Comparison of ENCODE assay signal across 12 mouse cellular contexts in genomic region chr5:3633951-3634350, GRCm38 (mm10). TPM values are rescaled to one million over a fixed set of nuclear protein-coding genes. Genes with fewer than 3 reads are reported as not detected.
DNase-seq lines count a peak whose midpoint lies in the region; ATAC-seq and TF ChIP-seq lines count a peak whose summit lies in the region.
"Had no signal": no experiment of that assay in that cellular context is flagged by ENCODE, and none has a peak within 500 bp of the region (broad histone marks: within the 10 kb centered on the region; RNA-seq: fewer than 3 reads in every experiment).

No protein-coding gene starts in this region.

- TF ChIP-seq EP300 in CH12.LX (IDR thresholded peaks at IDR 0.05; ENCODE audit: low read length), result no peak

- TF ChIP-seq RAD21 in CH12.LX (IDR thresholded peaks at IDR 0.05; ENCODE audit: low read depth, low read length), result peak; percentile 21

- no peak for ATAC-seq in forebrain, embryonic 14.5 days
- ATAC-seq in liver, embryonic 12.5 days, result no peak

- no peak for TF ChIP-seq POLR2A in liver, adult 2 months (IDR thresholded peaks at IDR 0.05; ENCODE audit: extremely low read depth, insufficient read depth, low read length)
- no peak for TF ChIP-seq POLR2A in CH12.LX (IDR thresholded peaks at IDR 0.05; ENCODE audit: low read depth, low read length)

- intact Hi-C loops in left cerebral cortex, postnatal 4 days (cut with DNase I), result no loop called here

- H3K27ac ChIP-seq in forebrain, embryonic 14.5 days (ENCODE audit: low read depth, low read length), result no peak overlapping the region
- no peak overlapping the region for H3K27ac ChIP-seq in forebrain, embryonic 10.5 days
- no peak overlapping the region for H3K27ac ChIP-seq in liver, adult 2 months (replicated peaks; ENCODE audit: insufficient read depth, low read depth, low read length)
- H3K27ac ChIP-seq in liver, embryonic 12.5 days, result no peak overlapping the region
- H3K27ac ChIP-seq in CH12.LX (ENCODE audit: insufficient read depth, low read depth), result no peak overlapping the region
- H3K27ac ChIP-seq: lung, embryonic 15.5 days; stomach, embryonic 15.5 days had no signal

- H3K4me3 ChIP-seq in forebrain, embryonic 14.5 days (ENCODE audit: low read depth, low read length), result no peak overlapping the region
- H3K4me3 ChIP-seq in forebrain, embryonic 10.5 days, result no peak overlapping the region
- no peak overlapping the region for H3K4me3 ChIP-seq in liver, adult 2 months (ENCODE audit: insufficient read depth, low read depth, low read length)
- no peak overlapping the region for H3K4me3 ChIP-seq in liver, embryonic 12.5 days
- H3K4me3 ChIP-seq in CH12.LX (replicated peaks in 1 of 3; ENCODE audit: low read depth in 2 of 3, low read length in 2 of 3, poor library complexity in 1 of 3), result no peak overlapping the region
- H3K4me3 ChIP-seq: lung, embryonic 15.5 days; stomach, embryonic 15.5 days had no signal

- no peaks in the 10 kb centered on the region for H3K27me3 ChIP-seq in forebrain, embryonic 14.5 days (replicated peaks; ENCODE audit: control insufficient read depth, insufficient read depth, low read length)
- H3K27me3 ChIP-seq in forebrain, embryonic 10.5 days (ENCODE audit: poor library complexity, severe bottlenecking), result no peaks in the 10 kb centered on the region
- no peaks in the 10 kb centered on the region for H3K27me3 ChIP-seq in liver, adult 2 months (ENCODE audit: control insufficient read depth, insufficient read depth, low read length)
- no peaks in the 10 kb centered on the region for H3K27me3 ChIP-seq in liver, embryonic 12.5 days (replicated peaks)
- H3K27me3 ChIP-seq in CH12.LX (replicated peaks), result no peaks in the 10 kb centered on the region
- H3K27me3 ChIP-seq: lung, embryonic 15.5 days; stomach, embryonic 15.5 days had no signal

- in situ Hi-C loops in CH12.LX (cut with MboI; ENCODE audit: low pct_ligation_motif_present, low pct_unique_long_range_greater_than_20kb, low sequenced_read_pairs), result loop anchor here (25.0 kb wide), 1 partner anchor 553 kb away; the partner anchor contains the start of gene Mterf1b

- H3K4me1 ChIP-seq in forebrain, embryonic 14.5 days (ENCODE audit: control insufficient read depth, insufficient read depth, low read length), result no peaks in the 10 kb centered on the region
- H3K4me1 ChIP-seq in forebrain, embryonic 10.5 days, result no peaks in the 10 kb centered on the region
- no peaks in the 10 kb centered on the region for H3K4me1 ChIP-seq in liver, adult 2 months (ENCODE audit: control insufficient read depth, insufficient read depth, low read length)
- peaks cover 21% of the 10 kb centered on the region for H3K4me1 ChIP-seq in liver, embryonic 12.5 days
- H3K4me1 ChIP-seq in CH12.LX (ENCODE audit: control insufficient read depth in 1 of 2, insufficient read depth in 2 of 2), result peaks cover 0 to 3% of the 10 kb centered on the region in 2 experiments; a peak in 1 of 4 replicates
- H3K4me1 ChIP-seq: lung, embryonic 15.5 days; stomach, embryonic 15.5 days had no signal

- peak; percentile 10 for DNase-seq in forebrain, embryonic 14.5 days (ENCODE audit: low spot score)
- no peak for DNase-seq in forebrain, embryonic 10.5 days (ENCODE audit: extremely low spot score, low spot score)
- DNase-seq in liver, adult 2 months (ENCODE audit: extremely low read depth, low read depth, low spot score), result no peak
- peak; percentile 6 for DNase-seq in CH12.LX (ENCODE audit: extremely low read depth)
- peak; percentile 31 for DNase-seq in c-Kit-positive CD71-positive TER-119-positive erythroid progenitor cells, embryonic 14.5 days (ENCODE audit: low spot score)
- no peak for DNase-seq in heart, adult 18-20 months
- DNase-seq in left cerebral cortex, postnatal 4 days, result no peak

- H3K4me2 ChIP-seq in forebrain, embryonic 14.5 days (ENCODE audit: low read length), result no peak overlapping the region
- H3K4me2 ChIP-seq in liver, embryonic 12.5 days, result no peak overlapping the region
- no peak overlapping the region for H3K4me2 ChIP-seq in CH12.LX (ENCODE audit: insufficient read depth, low read depth, poor library complexity, severe bottlenecking)
- H3K4me2 ChIP-seq: lung, embryonic 15.5 days; stomach, embryonic 15.5 days had no signal

- no peak overlapping the region for H3K9ac ChIP-seq in forebrain, embryonic 14.5 days (ENCODE audit: low read length)
- no peak overlapping the region for H3K9ac ChIP-seq in liver, adult 2 months (ENCODE audit: low read depth, low read length)
- no peak overlapping the region for H3K9ac ChIP-seq in liver, embryonic 12.5 days
- H3K9ac ChIP-seq in CH12.LX (ENCODE audit: insufficient read depth, low read depth), result no peak overlapping the region
- H3K9ac ChIP-seq: lung, embryonic 15.5 days; stomach, embryonic 15.5 days had no signal

- dilution Hi-C loops in CH12.LX (cut with MboI; ENCODE audit: extremely low pct_ligation_motif_present, extremely low pct_unique_long_range_greater_than_20kb, low sequenced_read_pairs), result no loop called here

- H3K36me3 ChIP-seq in forebrain, embryonic 14.5 days (ENCODE audit: control insufficient read depth, insufficient read depth, low read length), result peaks cover 54% of the 10 kb centered on the region
- peaks cover 68% of the 10 kb centered on the region for H3K36me3 ChIP-seq in forebrain, embryonic 10.5 days (replicated peaks)
- H3K36me3 ChIP-seq in liver, adult 2 months (ENCODE audit: control insufficient read depth, insufficient read depth, low read length), result peaks cover 43% of the 10 kb centered on the region
- H3K36me3 ChIP-seq in liver, embryonic 12.5 days, result peaks cover 26% of the 10 kb centered on the region; the same call in 1 of the 2 replicates
- peaks cover 16 to 57% of the 10 kb centered on the region in 2 experiments for H3K36me3 ChIP-seq in CH12.LX (replicated peaks in 1 of 2; ENCODE audit: control insufficient read depth in 1 of 2, insufficient read depth in 1 of 2, low read length in 1 of 2)

- H3K79me2 ChIP-seq in liver, adult 2 months (ENCODE audit: control insufficient read depth, insufficient read depth, low read length), result no peaks in the 10 kb centered on the region
- no peaks in the 10 kb centered on the region for H3K79me2 ChIP-seq in CH12.LX (replicated peaks; ENCODE audit: control insufficient read depth, extremely low read depth, insufficient read depth, poor library complexity, severe bottlenecking)

- WGBS in forebrain, embryonic 14.5 days, result 76% methylated on average over 4 of the region's 4 CpGs
- 75% methylated on average over 4 of the region's 4 CpGs for WGBS in forebrain, embryonic 10.5 days
- 81% methylated on average over 4 of the region's 4 CpGs for WGBS in liver, adult 2 months
- 64% methylated on average over 4 of the region's 4 CpGs for WGBS in liver, embryonic 12.5 days (ENCODE audit: insufficient replicate concordance)

- H3K9me3 ChIP-seq in forebrain, embryonic 14.5 days (replicated peaks; ENCODE audit: control insufficient read depth, low read length), result no peaks in the 10 kb centered on the region
- no peaks in the 10 kb centered on the region for H3K9me3 ChIP-seq in forebrain, embryonic 10.5 days
- H3K9me3 ChIP-seq in liver, embryonic 12.5 days (replicated peaks), result no peaks in the 10 kb centered on the region
- H3K9me3 ChIP-seq in CH12.LX (replicated peaks; ENCODE audit: low read length), result no peaks in the 10 kb centered on the region
- H3K9me3 ChIP-seq: lung, embryonic 15.5 days; stomach, embryonic 15.5 days had no signal

- peak; percentile 39; the same call in 1 of the 2 replicates for TF ChIP-seq CTCF in liver, adult 2 months (IDR thresholded peaks at IDR 0.05; ENCODE audit: low read depth, low read length)
- TF ChIP-seq CTCF in CH12.LX (conservative IDR thresholded peaks at IDR 0.05 in 1 of 2, IDR thresholded peaks at IDR 0.05 in 1 of 2; ENCODE audit: low read depth in 2 of 2, low read length in 2 of 2), result peak; percentile 23 to 62; a peak in 2 of 4 replicates

RNA-seq across cellular contexts. Expression of gene Tmbim7, which starts 17.0 kb away (rescaled TPM):
- not detected in 2 replicates for polyA plus RNA-seq in forebrain, embryonic 14.5 days (2014; fragmentation: Nextera tagmentation; extraction: Ambion mirVana)
- polyA plus RNA-seq in forebrain, embryonic 10.5 days (2016; fragmentation: Nextera tagmentation; extraction: Ambion mirVana), result not detected in 2 replicates
- not detected in 2 replicates for total RNA-seq in liver, adult 2 months (2014; rRNA removed)
- not detected in 2 replicates for polyA plus RNA-seq in liver, adult 2 months (2012; rRNA removed)
- not detected in 2 replicates for polyA plus RNA-seq in liver, embryonic 12.5 days (2016; fragmentation: Nextera tagmentation; extraction: Ambion mirVana)
- total RNA-seq in CH12.LX (2012; rRNA removed) (not detected in 2 replicates), CH12.LX (2014; rRNA removed) (not detected in 2 replicates)
- polyA plus RNA-seq in CH12.LX (2012; ENCODE audit: insufficient read length, low read depth), result not detected in 2 replicates
- total RNA-seq in heart, adult 18-20 months (2021), result not detected
- not detected for total RNA-seq in left cerebral cortex, postnatal 4 days (2021)
- total RNA-seq: heart, postnatal 25 days had no signal
- polyA plus RNA-seq: large intestine, adult 2 months; lung, embryonic 15.5 days; stomach, embryonic 15.5 days had no signal

RNA-seq across cellular contexts. Expression of gene Gatad1, which starts 23.0 kb away (rescaled TPM):
- 66.6 and 74.9 TPM in 2 replicates for polyA plus RNA-seq in forebrain, embryonic 14.5 days (2014; fragmentation: Nextera tagmentation; extraction: Ambion mirVana)
- polyA plus RNA-seq in forebrain, embryonic 10.5 days (2016; fragmentation: Nextera tagmentation; extraction: Ambion mirVana), result 70.6 and 77.4 TPM in 2 replicates
- total RNA-seq in liver, adult 2 months (2014; rRNA removed), result 59.3 and 63.5 TPM in 2 replicates
- polyA plus RNA-seq in liver, adult 2 months (2012; rRNA removed), result 33.5 and 41.0 TPM in 2 replicates
- 43.2 TPM in 2 replicates for polyA plus RNA-seq in liver, embryonic 12.5 days (2016; fragmentation: Nextera tagmentation; extraction: Ambion mirVana)
- total RNA-seq in CH12.LX (2012; rRNA removed) (51.2 and 58.8 TPM in 2 replicates), CH12.LX (2014; rRNA removed) (97.3 and 111 TPM in 2 replicates)
- polyA plus RNA-seq in CH12.LX (2012; ENCODE audit: insufficient read length, low read depth), result 119 and 133 TPM in 2 replicates
- total RNA-seq in heart, adult 18-20 months (2021), result 10 to 100 TPM; 90.0 to 90.6 TPM
- 100 to 1,000 TPM; 100 to 103 TPM for total RNA-seq in left cerebral cortex, postnatal 4 days (2021)

RNA-seq across cellular contexts. Expression of gene Rbm48, which starts 37.6 kb away (rescaled TPM):
- polyA plus RNA-seq in forebrain, embryonic 14.5 days (2014; fragmentation: Nextera tagmentation; extraction: Ambion mirVana), result 17.3 and 19.6 TPM in 2 replicates
- polyA plus RNA-seq in forebrain, embryonic 10.5 days (2016; fragmentation: Nextera tagmentation; extraction: Ambion mirVana), result 14.3 and 15.7 TPM in 2 replicates
- total RNA-seq in liver, adult 2 months (2014; rRNA removed), result 6.5 and 7.9 TPM in 2 replicates
- polyA plus RNA-seq in liver, adult 2 months (2012; rRNA removed), result 2.2 and 2.9 TPM in 2 replicates
- 8.4 and 9.0 TPM in 2 replicates for polyA plus RNA-seq in liver, embryonic 12.5 days (2016; fragmentation: Nextera tagmentation; extraction: Ambion mirVana)
- total RNA-seq in CH12.LX (2012; rRNA removed) (8.4 and 8.7 TPM in 2 replicates), CH12.LX (2014; rRNA removed) (15.9 and 17.8 TPM in 2 replicates)
- polyA plus RNA-seq in CH12.LX (2012; ENCODE audit: insufficient read length, low read depth), result 11.5 and 14.2 TPM in 2 replicates
- 1 to 10 TPM; 3.8 to 4.1 TPM for total RNA-seq in heart, adult 18-20 months (2021)
- 10 to 100 TPM; 12.4 to 13.1 TPM for total RNA-seq in left cerebral cortex, postnatal 4 days (2021)

RNA-seq across cellular contexts. Expression of gene Pex1, which starts 38.1 kb away (rescaled TPM):
- polyA plus RNA-seq in forebrain, embryonic 14.5 days (2014; fragmentation: Nextera tagmentation; extraction: Ambion mirVana), result 12.2 and 18.1 TPM in 2 replicates
- polyA plus RNA-seq in forebrain, embryonic 10.5 days (2016; fragmentation: Nextera tagmentation; extraction: Ambion mirVana), result 15.9 and 16.3 TPM in 2 replicates
- 20.5 and 21.6 TPM in 2 replicates for total RNA-seq in liver, adult 2 months (2014; rRNA removed)
- 8.8 and 9.0 TPM in 2 replicates for polyA plus RNA-seq in liver, adult 2 months (2012; rRNA removed)
- polyA plus RNA-seq in liver, embryonic 12.5 days (2016; fragmentation: Nextera tagmentation; extraction: Ambion mirVana), result 6.9 and 7.3 TPM in 2 replicates
- total RNA-seq in CH12.LX (2012; rRNA removed) (5.8 and 8.4 TPM in 2 replicates), CH12.LX (2014; rRNA removed) (10.3 and 11.2 TPM in 2 replicates)
- polyA plus RNA-seq in CH12.LX (2012; ENCODE audit: insufficient read length, low read depth), result 10.5 and 14.4 TPM in 2 replicates
- total RNA-seq in heart, adult 18-20 months (2021), result 10 to 100 TPM in 1 of 2 experiments, 1 to 10 TPM in 1; 6.2 to 10.9 TPM
- 10 to 100 TPM; 29.7 to 36.3 TPM for total RNA-seq in left cerebral cortex, postnatal 4 days (2021)

Comparison
In these comparisons a context has a peak if more than half of its experiments do, and no peak if none do; other contexts are left out.
1. DNase-seq: peak in forebrain, embryonic 14.5 days (single experiment), CH12.LX (single experiment) and c-Kit-positive CD71-positive TER-119-positive erythroid progenitor cells, embryonic 14.5 days (single experiment); none in forebrain, embryonic 10.5 days (single experiment), liver, adult 2 months (single experiment), heart, adult 18-20 months (0 of 2) and left cerebral cortex, postnatal 4 days (single experiment).